Mouse (Mus musculus) lung, postnatal 0 days (tissue): Measurements from ENCODE around the gene Ggnbp2. TPM values are rescaled to one million over a fixed set of nuclear protein-coding genes. Genes with fewer than 3 reads are reported as not detected.

Experiments used
- ATAC-seq: fragments of 200-750 bp; cut with Nextera tagmentation; 2 replicates; pipeline ENCODE4 v1.8.0; 2017; ENCODE audit warnings: moderate library complexity
- DNase-seq: peaks from one replicate; pipeline ENCODE4 v3.0.0-alpha.2; 2016; ENCODE audit warnings: low spot score
- H3K27ac ChIP-seq: fragments of 300-500 bp; sonication (generic); 2 replicates; pipeline ENCODE4 v1.5.1; 2014; ENCODE audit warnings: antibody characterized with exemption, mild to moderate bottlenecking, low read length, mixed read lengths
- H3K27me3 ChIP-seq: fragments of 300-500 bp; sonication (generic); replicated peaks from 2 replicates; pipeline ENCODE4 v1.6.1; 2014; ENCODE audit warnings: low read length, mixed read lengths; ENCODE audit not compliant: insufficient read depth
- H3K36me3 ChIP-seq: fragments of 300-500 bp; sonication (generic); 2 replicates; pipeline ENCODE4 v1.6.1; 2014; ENCODE audit warnings: low read length, mixed read lengths; ENCODE audit not compliant: insufficient read depth
- H3K4me1 ChIP-seq: fragments of 300-500 bp; sonication (generic); 2 replicates; pipeline ENCODE4 v1.6.1; 2014; ENCODE audit warnings: antibody characterized with exemption, low read depth, low read length, mixed read lengths; ENCODE audit not compliant: insufficient read depth
- H3K4me2 ChIP-seq: fragments of 300-500 bp; sonication (generic); replicated peaks from 2 replicates; pipeline ENCODE4 v1.6.1; 2014; ENCODE audit warnings: low read depth, mild to moderate bottlenecking, low read length, moderate library complexity, mixed read lengths
- H3K4me3 ChIP-seq: fragments of 300-500 bp; sonication (generic); 2 replicates; pipeline ENCODE4 v1.5.1; 2014; ENCODE audit warnings: low read depth, low read length
- H3K9ac ChIP-seq: fragments of 300-500 bp; sonication (generic); replicated peaks from 2 replicates; pipeline ENCODE4 v1.6.1; 2014; ENCODE audit warnings: low read depth, mild to moderate bottlenecking
- H3K9me3 ChIP-seq: fragments of 300-500 bp; sonication (generic); 2 replicates; pipeline ENCODE4 v1.6.1; 2016; ENCODE audit warnings: low read length, mixed read lengths
- CTCF ChIP-seq: IDR thresholded peaks from 2 replicates; pipeline ENCODE4 v1.5.1; 2016; ENCODE audit warnings: antibody characterized with exemption, mild to moderate bottlenecking
- EP300 ChIP-seq: IDR thresholded peaks from 2 replicates; pipeline ENCODE4 v1.6.1; 2016; ENCODE audit warnings: antibody characterized with exemption, mild to moderate bottlenecking, control low read depth
- WGBS: fragments of 180-500 bp; shearing (Covaris S2); extraction: QIAGEN DNeasy Blood & Tissue Kit; methylation state at CpG from one replicate; pipeline ENCODE4 v1.1.7; 2014; 5-methylcytosine and 5-hydroxymethylcytosine counted together
- polyA plus RNA-seq: library from polyadenylated mRNA; unstranded; fragments of >200 nt; fragmentation: Nextera tagmentation; extraction: Ambion mirVana; gene quantifications from 2 replicates; pipeline ENCODE4 v1.2.1, GENCODE M21; 2015

The Ggnbp2 gene
- polyA plus RNA-seq, 1 experiment from 2014 or later: 56.4 TPM

GRCm38 (mm10) chr11:84891705-84892104 is 21.1 kb upstream of the Ggnbp2 start:
- no peaks in the 10 kb centered on the region for H3K4me1 ChIP-seq
- ATAC-seq (no peak), DNase-seq (no peak)
- H3K4me2 ChIP-seq: no peak overlapping the region
- H3K4me3 ChIP-seq: no peak overlapping the region
- no peak overlapping the region for H3K9ac ChIP-seq
- no peak overlapping the region for H3K27ac ChIP-seq
- H3K27me3 ChIP-seq: no peaks in the 10 kb centered on the region
- H3K36me3 ChIP-seq: peaks cover 18% of the 10 kb centered on the region; the same call in 1 of the 2 replicates
- 91% methylated on average over 7 of the region's 7 CpGs for WGBS
- TF ChIP-seq EP300: no peak
- no peak for TF ChIP-seq CTCF
- H3K9me3 ChIP-seq: no peaks in the 10 kb centered on the region

- 85% methylated on average over 2 of the region's 2 CpGs for WGBS
- no peaks in the 10 kb centered on the region for H3K4me1 ChIP-seq
- H3K4me3 ChIP-seq: no peak overlapping the region
- no peak overlapping the region for H3K27ac ChIP-seq
- H3K9ac ChIP-seq: no peak overlapping the region
- no peak overlapping the region for H3K4me2 ChIP-seq
- DNase-seq (no peak), ATAC-seq (no peak)
- no peaks in the 10 kb centered on the region for H3K27me3 ChIP-seq
- TF ChIP-seq CTCF: no peak
- no peak for TF ChIP-seq EP300
- no peaks in the 10 kb centered on the region for H3K9me3 ChIP-seq
- peaks cover 15% of the 10 kb centered on the region for H3K36me3 ChIP-seq
These were observed 18.9 kb upstream of the Ggnbp2 start for GRCm38 (mm10) chr11:84889492-84889891.

DNA sequence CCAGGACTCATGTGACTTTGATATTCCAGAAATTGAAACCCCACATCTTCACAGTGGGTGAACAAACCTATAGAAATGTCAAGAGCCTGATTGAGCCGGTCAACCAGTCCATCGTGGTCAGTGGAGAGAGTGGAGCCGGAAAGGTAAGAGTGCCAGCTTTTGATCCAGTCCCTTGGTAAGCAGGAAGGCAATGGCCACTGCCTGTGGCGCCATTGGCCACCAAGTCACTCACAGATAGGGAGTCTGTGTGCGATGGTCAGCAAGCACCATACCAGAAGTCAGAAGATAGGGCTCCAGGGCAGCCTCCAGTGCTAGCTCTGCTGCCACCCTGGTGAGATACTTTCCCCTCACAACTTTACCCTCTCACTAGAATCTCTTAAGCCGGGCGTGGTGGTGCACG is 17.4 kb upstream of the Ggnbp2 start:
- DNase-seq: no peak
- no peak for TF ChIP-seq CTCF
- TF ChIP-seq EP300: no peak
- Histone ChIP-seq H3K4me1 (no peaks in the 10 kb centered on the region), H3K9ac (no peak overlapping the region), H3K27ac (no peak overlapping the region), H3K36me3 (peaks cover 11% of the 10 kb centered on the region), H3K27me3 (no peaks in the 10 kb centered on the region), H3K9me3 (no peaks in the 10 kb centered on the region), H3K4me2 (no peak overlapping the region), H3K4me3 (no peak overlapping the region)
- no peak for ATAC-seq
- 96% methylated on average over 8 of the region's 8 CpGs for WGBS

DNA sequence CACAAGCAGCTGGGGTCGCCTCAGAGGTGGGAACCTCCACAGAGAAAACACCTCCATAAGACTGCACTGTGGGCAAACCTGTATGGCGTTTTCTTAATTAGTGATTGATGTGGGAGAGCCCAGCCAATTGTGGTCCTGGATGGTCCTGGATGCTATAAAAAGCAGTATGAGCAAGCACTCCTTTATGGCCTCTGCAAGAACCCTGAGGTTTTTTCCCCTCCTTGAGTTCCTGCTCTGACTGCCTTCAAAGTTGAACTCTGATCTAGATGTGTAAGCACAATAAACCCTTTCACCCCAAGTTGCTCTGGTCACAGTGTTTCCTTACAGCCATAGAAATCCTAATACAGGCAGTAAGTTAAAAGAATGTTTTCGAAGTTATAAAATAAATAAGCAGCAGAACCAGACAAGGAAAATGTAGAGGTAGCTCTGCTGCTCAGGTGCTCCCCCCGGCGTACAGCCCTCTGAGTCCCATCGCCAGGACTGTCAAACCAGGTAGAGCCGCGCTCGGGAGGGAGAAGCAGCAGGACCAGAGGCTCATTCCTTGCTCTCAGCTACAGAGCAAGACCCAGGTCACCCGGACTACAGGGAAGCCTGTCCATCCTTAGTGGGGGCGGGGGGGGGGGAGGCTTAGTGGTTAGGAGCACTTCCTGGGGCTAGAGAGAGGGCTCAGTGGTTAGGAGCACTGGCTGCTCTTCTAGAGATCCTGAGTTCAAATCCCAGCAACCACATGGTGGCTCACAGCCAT is 16.3 kb upstream of the Ggnbp2 start:
- DNase-seq: no peak
- TF ChIP-seq CTCF (no peak), EP300 (no peak)
- Histone ChIP-seq H3K36me3 (peaks cover 11% of the 10 kb centered on the region), H3K27ac (no peak overlapping the region), H3K9ac (no peak overlapping the region), H3K4me1 (no peaks in the 10 kb centered on the region), H3K4me3 (no peak overlapping the region), H3K27me3 (no peaks in the 10 kb centered on the region), H3K4me2 (no peak overlapping the region), H3K9me3 (no peaks in the 10 kb centered on the region)
- ATAC-seq: no peak
- 90% methylated on average over 11 of the region's 11 CpGs for WGBS

- H3K27me3 ChIP-seq: no peaks in the 10 kb centered on the region
- H3K4me3 ChIP-seq: no peak overlapping the region
- H3K27ac ChIP-seq: no peak overlapping the region
- DNase-seq (no peak), ATAC-seq (no peak)
- TF ChIP-seq CTCF (no peak), EP300 (no peak)
- no peaks in the 10 kb centered on the region for H3K9me3 ChIP-seq
- no peaks in the 10 kb centered on the region for H3K4me1 ChIP-seq
- H3K4me2 ChIP-seq: no peak overlapping the region
- H3K36me3 ChIP-seq: peaks cover 4% of the 10 kb centered on the region; the same call in 1 of the 2 replicates
- H3K9ac ChIP-seq: no peak overlapping the region
- WGBS: 88% methylated on average over 5 of the region's 5 CpGs
These were observed 15.6 kb upstream of the Ggnbp2 start for GRCm38 (mm10) chr11:84886236-84886635.

GRCm38 (mm10) chr11:84885238-84885637 is 14.6 kb upstream of the Ggnbp2 start:
- 88% methylated on average over 4 of the region's 4 CpGs for WGBS
- Histone ChIP-seq H3K9ac (no peak overlapping the region), H3K9me3 (no peaks in the 10 kb centered on the region), H3K4me3 (no peak overlapping the region), H3K36me3 (peaks cover 4% of the 10 kb centered on the region; the same call in 1 of the 2 replicates), H3K4me2 (no peak overlapping the region), H3K27ac (no peak overlapping the region), H3K4me1 (peaks cover 6% of the 10 kb centered on the region; the same call in 1 of the 2 replicates), H3K27me3 (no peaks in the 10 kb centered on the region)
- DNase-seq (no peak), ATAC-seq (no peak)
- TF ChIP-seq CTCF (no peak), EP300 (no peak)
